Mouse (Mus musculus) megakaryocyte, embryonic 14.5 days (primary cell): ENCODE measurements around the gene Crtc2. TPM values are rescaled to one million over a fixed set of nuclear protein-coding genes. Genes with fewer than 3 reads are reported as not detected.
"Not testable (repeated sequence)": the region's sequence is repeated elsewhere in the genome, so short reads cannot be mapped to it uniquely, and the experiment has no call there.

ENCODE experiments used
- H3K27me3 ChIP-seq: replicated peaks from 2 replicates; pipeline ENCODE3; 2012; ENCODE audit warnings: inconsistent platforms
- H3K36me3 ChIP-seq: replicated peaks from 2 replicates; pipeline ENCODE3; 2012; ENCODE audit warnings: low read length, inconsistent platforms, mixed read lengths
- H3K4me1 ChIP-seq: 2 replicates; pipeline ENCODE4 v1.6.1; 2012; ENCODE audit warnings: inconsistent platforms
- H3K4me3 ChIP-seq: replicated peaks from 2 replicates; pipeline ENCODE3; 2012; ENCODE audit warnings: moderate library complexity, mild to moderate bottlenecking, inconsistent platforms
- H3K9me3 ChIP-seq: 2 replicates; pipeline ENCODE4 v1.6.1; 2012; ENCODE audit warnings: inconsistent platforms
- FLI1 ChIP-seq: IDR thresholded peaks from 2 replicates; pipeline ENCODE4 v1.6.1; 2012; ENCODE audit warnings: low read length, inconsistent platforms, mixed read lengths
- GATA1 ChIP-seq: IDR thresholded peaks from 3 replicates; pipeline ENCODE4 v1.6.1; 2012; ENCODE audit warnings: mixed read lengths, low read length, inconsistent platforms, borderline replicate concordance
- polyA plus RNA-seq: library from polyadenylated mRNA; stranded (reverse); fragments of >175 nt; gene quantifications from 2 replicates; pipeline ENCODE4 v1.2.3, GENCODE M21; 2012; ENCODE audit warnings: low replicate concordance; ENCODE audit not compliant: insufficient read depth

The Crtc2 gene
- polyA plus RNA-seq, 1 experiment: 53.7 TPM

DNA sequence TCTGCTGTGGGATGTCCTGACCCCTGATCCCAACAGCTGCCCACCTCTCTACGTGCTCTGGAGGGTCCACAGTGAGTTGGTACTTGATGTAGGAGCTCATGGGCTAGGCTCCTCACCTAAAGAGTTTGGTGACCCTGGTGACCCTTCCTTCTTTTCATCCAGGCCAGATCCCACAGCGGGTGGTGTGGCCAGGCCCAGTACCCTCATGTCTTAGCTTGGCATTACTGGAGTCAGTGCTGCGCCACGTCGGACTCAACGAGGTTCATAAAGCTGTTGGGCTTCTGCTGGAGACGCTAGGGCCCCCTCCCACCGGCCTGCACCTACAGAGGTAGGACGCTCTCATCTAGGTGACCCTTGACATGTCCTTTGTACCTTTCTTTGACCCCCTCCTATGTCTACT is 25.3 kb downstream of the Crtc2 start:
- Histone ChIP-seq H3K9me3 (no peaks in the 10 kb centered on the region), H3K27me3 (no peaks in the 10 kb centered on the region), H3K4me1 (peaks cover 6% of the 10 kb centered on the region; the same call in 1 of the 2 replicates), H3K36me3 (peaks cover 86% of the 10 kb centered on the region), H3K4me3 (no peak overlapping the region)
- TF ChIP-seq GATA1 (no peak), FLI1 (no peak)

DNA sequence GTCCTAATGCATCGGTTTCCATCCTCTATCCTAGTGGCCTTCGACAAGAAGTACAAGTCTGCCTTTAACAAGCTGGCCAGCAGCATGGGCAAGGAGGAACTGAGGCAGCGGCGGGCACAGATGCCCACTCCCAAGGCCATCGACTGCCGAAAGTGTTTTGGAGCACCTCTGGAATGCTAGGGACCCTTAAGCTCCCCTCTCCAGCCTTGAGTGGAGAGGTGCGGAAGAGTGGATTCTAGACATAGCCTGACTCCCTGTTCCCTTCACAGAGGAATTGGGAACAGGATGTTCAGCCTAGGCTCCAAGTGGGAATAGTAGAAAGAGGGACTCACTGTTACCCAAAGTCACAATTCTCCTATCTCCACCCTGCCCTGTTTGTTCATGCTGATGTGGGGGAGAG is 25.8 kb downstream of the Crtc2 start:
- TF ChIP-seq GATA1 (no peak), FLI1 (no peak)
- no peaks in the 10 kb centered on the region for H3K27me3 ChIP-seq
- peaks cover 6% of the 10 kb centered on the region; the same call in 1 of the 2 replicates for H3K4me1 ChIP-seq
- no peak overlapping the region for H3K4me3 ChIP-seq
- H3K9me3 ChIP-seq: no peaks in the 10 kb centered on the region
- peaks cover 81% of the 10 kb centered on the region for H3K36me3 ChIP-seq

DNA sequence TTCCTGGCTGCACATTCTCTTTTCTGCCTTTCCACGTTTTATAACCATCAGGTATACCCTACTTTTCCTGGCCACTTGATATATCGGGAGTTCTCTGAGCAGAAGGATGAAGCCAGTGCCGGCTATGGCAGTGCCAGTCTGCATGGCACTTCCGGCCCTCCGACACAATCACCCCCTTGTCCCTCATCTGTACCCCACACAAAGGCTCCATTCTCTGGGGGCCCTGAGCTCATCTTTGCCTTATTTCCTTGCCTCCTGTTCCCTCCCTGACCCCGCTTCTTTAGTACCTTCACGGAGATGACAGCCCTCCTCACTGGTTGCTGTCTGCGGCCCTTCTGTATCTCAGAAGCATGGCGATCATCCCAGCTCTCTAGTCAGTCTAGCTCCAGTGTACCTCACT is 26.7 kb downstream of the Crtc2 start:
- no peak overlapping the region for H3K4me3 ChIP-seq
- H3K4me1 ChIP-seq: peaks cover 6% of the 10 kb centered on the region; the same call in 1 of the 2 replicates
- TF ChIP-seq FLI1 (no peak), GATA1 (no peak)
- H3K9me3 ChIP-seq: no peaks in the 10 kb centered on the region
- no peaks in the 10 kb centered on the region for H3K27me3 ChIP-seq
- peaks cover 71% of the 10 kb centered on the region for H3K36me3 ChIP-seq

DNA sequence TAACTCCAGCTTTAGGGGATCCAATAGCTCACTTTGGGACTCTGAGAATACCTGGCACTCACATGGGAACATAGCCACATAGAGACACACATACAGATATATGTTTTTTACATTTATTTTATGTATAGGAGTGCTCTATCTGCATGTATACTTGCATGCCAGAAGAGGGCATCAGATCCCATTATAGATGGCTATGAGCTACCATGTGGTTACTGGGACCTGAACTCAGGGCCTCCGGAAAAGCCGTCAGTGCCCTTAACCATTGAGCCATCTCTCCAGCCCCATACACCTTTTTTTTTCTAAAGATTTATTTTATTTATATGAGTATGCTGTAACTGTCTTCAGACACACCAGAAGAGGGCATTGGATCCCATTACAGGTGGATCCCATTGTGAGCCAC is 30.2 kb downstream of the Crtc2 start:
- Histone ChIP-seq H3K36me3 (peaks cover 37% of the 10 kb centered on the region), H3K4me3 (no peak overlapping the region), H3K9me3 (no peaks in the 10 kb centered on the region), H3K27me3 (no peaks in the 10 kb centered on the region), H3K4me1 (no peaks in the 10 kb centered on the region)
- TF ChIP-seq GATA1 (no peak), FLI1 (no peak)

DNA sequence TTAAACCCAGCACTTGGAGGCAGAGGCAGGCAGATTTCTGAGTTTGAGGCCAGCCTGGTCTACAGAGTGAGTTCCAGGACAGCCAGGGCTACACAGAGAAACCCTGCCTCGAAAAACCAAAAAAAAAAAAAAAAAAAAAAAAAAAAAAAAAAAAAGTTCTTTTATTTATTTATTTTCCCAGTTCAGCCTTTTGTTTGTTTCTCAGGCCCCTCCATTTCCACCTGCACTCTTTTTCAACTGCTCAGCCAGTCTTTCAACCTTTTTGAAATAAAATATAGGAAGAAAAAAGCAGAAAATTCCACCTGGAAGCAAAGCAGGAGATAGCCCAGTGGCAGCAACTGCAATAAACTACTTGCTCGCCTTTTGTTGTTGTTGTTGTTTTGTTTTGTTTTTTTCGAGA is 35.4 kb downstream of the Crtc2 start:
- H3K36me3 ChIP-seq, H3K4me3 ChIP-seq, H3K27me3 ChIP-seq, H3K9me3 ChIP-seq: not testable (repeated sequence)
- H3K4me1 ChIP-seq: peaks cover 16% of the 10 kb centered on the region

DNA sequence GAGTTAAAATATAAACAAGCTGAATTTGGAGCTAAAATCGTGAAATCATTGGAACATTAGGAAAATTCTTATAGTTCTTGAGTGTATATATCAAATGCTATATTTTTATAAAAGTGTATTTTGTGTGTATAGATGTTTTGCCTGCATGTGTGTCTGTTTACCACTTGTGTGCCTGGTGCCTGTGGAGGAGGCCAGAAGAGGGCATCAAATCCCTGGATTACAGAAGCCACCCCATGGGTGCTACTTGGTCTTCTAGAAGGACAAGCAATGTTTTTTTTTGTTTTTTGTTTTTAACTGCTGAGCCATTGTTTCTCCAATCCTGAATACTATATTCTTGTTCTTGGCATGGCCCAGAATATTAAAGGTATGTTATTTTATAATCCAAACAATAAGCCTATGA is 36.6 kb downstream of the Crtc2 start:
- Histone ChIP-seq H3K4me3 (no peak overlapping the region), H3K9me3 (no peaks in the 10 kb centered on the region), H3K36me3 (peaks cover 2% of the 10 kb centered on the region), H3K27me3 (no peaks in the 10 kb centered on the region), H3K4me1 (peaks cover 28% of the 10 kb centered on the region)
- TF ChIP-seq GATA1 (no peak), FLI1 (no peak)

DNA sequence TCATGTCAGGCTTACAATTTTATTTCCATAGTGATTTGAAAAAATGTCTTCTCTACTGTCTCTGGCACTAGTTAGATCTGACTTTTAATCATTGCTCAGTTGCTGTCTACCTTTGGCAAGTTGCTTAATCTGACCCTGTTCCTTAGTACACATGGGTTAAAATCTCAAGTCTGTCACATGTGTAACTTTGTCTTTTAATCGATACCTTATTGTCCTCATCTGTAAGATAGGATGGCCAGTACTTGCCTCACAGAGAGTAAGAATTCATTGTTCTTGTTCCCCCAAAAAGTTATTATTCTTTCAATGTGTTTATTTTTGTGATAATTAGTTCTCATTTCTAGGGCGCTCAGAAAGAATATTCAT is 38.0 kb downstream of the Crtc2 start:
- TF ChIP-seq FLI1 (no peak), GATA1 (no peak)
- Histone ChIP-seq H3K36me3 (peaks cover 6% of the 10 kb centered on the region), H3K27me3 (no peaks in the 10 kb centered on the region), H3K4me3 (peak overlapping the region; percentile 95), H3K9me3 (no peaks in the 10 kb centered on the region), H3K4me1 (peaks cover 41% of the 10 kb centered on the region)

DNA sequence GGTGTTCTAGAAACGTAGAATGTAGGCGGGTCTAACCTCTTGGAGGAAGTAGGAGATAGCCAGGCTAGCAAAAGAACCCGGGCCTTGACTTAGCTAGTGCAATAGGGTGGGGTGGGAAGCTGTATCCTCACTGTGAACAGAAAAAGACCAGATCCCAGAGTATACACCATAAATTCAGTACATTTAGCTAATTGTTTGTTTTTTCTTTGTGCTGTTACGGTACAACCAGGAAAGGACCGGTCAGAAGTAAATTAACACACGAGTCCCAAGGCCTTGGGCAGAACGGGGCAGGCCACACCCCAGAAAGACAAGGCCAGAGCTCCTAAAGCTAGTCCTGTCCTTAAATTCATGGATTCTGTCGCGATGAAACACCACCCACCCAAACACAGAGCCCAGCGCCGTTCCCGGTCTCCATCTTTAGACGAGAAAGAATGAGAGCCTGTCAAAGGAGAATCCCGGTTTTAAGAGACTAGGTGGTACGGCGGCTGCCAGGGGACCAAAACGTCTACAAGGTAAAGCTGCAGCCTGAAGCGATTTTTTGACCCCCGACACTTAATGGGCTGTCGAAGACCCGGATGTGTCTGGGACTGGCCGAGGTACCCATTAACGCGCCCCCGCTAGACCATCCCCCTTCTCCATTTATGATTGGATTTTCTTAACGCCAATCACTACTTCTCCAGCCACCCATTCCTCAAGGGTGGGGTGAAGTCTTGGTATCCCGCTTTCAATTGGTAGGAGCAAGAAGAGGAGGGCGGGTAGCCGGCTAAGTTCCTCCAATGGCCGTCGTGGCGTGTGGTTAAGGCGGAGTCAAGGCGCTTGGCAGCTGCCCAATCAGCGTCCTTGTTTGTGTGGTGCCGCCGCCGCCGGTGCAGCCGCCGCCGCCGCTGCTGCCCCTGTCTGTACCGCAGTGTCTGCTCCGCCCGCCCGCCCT is 38.6 kb downstream of the Crtc2 start, which contains the start of gene Gatad2b:
Gene Gatad2b, plus strand, starts transcription at position 834 of the 931 bp plus-strand sequence.
- Histone ChIP-seq H3K36me3 (peaks cover 10% of the 10 kb centered on the region), H3K4me1 (peaks cover 48% of the 10 kb centered on the region), H3K27me3 (no peaks in the 10 kb centered on the region), H3K4me3 (peak within 1 kb of the TSS; percentile 95), H3K9me3 (no peaks in the 10 kb centered on the region)
- TF ChIP-seq FLI1: no peak
- TF ChIP-seq GATA1: no peak

DNA sequence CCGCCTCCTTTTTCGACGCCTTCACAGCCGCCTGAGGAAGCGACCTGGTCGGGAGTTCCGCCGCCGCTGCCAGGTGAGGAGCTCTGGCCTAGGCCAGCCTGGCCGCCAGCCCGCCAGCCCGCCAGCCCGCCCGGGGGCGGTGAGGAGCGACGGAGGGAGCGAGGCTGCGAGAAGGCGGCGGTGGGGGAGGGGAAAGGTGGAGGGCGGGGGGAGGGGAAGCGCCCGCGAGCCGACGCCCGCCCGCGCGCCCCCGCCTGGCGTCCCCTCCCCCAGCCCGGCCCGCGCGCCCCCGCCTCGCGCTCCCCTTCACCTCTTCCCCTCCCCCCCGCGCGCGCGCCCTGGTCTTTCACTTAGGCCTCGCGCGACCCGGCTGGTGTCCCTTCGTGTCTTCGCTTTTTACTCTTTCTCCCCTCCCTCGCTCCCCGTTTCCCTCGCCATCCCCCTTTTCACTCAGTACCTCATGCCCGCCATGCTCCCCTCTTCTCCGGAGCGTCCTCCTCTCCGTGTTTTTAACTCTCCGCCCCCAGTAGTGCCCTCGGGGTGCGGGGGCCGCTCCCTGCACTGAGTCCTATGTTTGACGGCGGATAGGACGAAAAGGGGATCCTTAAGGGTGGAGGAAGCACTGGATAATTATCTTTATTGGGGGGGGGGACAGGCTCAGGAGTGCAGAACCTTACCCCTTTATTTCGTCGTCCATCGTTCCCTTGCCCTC is 39.5 kb downstream of the Crtc2 start:
- Histone ChIP-seq H3K4me1 (peaks cover 57% of the 10 kb centered on the region), H3K36me3 (peaks cover 15% of the 10 kb centered on the region), H3K9me3 (no peaks in the 10 kb centered on the region), H3K4me3 (peak overlapping the region; percentile 95), H3K27me3 (no peaks in the 10 kb centered on the region)
- TF ChIP-seq FLI1: no peak
- no peak for TF ChIP-seq GATA1

DNA sequence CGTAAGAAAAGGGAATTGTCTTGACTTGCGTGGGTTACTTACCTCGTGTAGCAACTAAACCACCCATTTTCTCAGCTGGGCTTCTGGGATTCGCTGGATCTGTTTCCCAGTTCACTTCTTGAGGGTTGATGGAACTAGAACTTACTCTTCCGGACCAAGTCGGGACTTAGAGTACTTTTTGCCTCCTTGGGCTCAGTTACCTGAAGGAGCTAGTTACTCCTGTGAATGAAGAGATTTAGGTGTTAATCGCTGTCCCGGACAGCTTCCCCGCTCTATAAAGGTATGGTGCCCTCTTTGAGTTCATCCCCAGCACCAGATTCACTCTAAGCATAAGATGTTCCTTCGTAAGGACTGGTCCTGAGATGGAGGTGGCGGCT is 40.1 kb downstream of the Crtc2 start:
- no peaks in the 10 kb centered on the region for H3K9me3 ChIP-seq
- no peaks in the 10 kb centered on the region for H3K27me3 ChIP-seq
- H3K4me3 ChIP-seq: peak overlapping the region; percentile 95
- H3K4me1 ChIP-seq: peaks cover 58% of the 10 kb centered on the region
- peaks cover 15% of the 10 kb centered on the region for H3K36me3 ChIP-seq
- TF ChIP-seq FLI1: no peak
- TF ChIP-seq GATA1: no peak
